Mouse (Mus musculus): ENCODE results near the gene Armc10. TPM values are rescaled to one million over a fixed set of nuclear protein-coding genes. Genes with fewer than 3 reads are reported as not detected.

Gene Armc10
- polyA plus RNA-seq, 1 experiment from 2014 or later: 77.1 TPM

GRCm38 (mm10) chr5:21658623-21659395, 13.2 kb downstream of the Armc10 start:
- Histone ChIP-seq H3K4me2 (replicated peaks; ENCODE audit: low read depth, low read length) (no peak overlapping the region), H3K9me3 (ENCODE audit: control insufficient read depth, low read length) (no peaks in the 10 kb centered on the region), H3K4me1 (ENCODE audit: control insufficient read depth, insufficient read depth, low read length) (no peaks in the 10 kb centered on the region), H3K9ac (ENCODE audit: low read depth, low read length) (0 out of 2 replicates have a peak overlapping the region, but pooled peaks have one; percentile 18), H3K4me3 (ENCODE audit: low read length) (no peak overlapping the region), H3K36me3 (ENCODE audit: control insufficient read depth, insufficient read depth, low read length) (peaks cover 56% of the 10 kb centered on the region), H3K27me3 (ENCODE audit: control insufficient read depth, insufficient read depth, low read length) (no peaks in the 10 kb centered on the region), H3K27ac (ENCODE audit: low read depth, low read length) (no peak overlapping the region)
- 50% methylated on average over 11 of the region's 11 CpGs for WGBS
- peak; percentile 84 for ATAC-seq (ENCODE audit: low FRiP score, low TSS enrichment)

- H3K4me1 ChIP-seq (ENCODE audit: control insufficient read depth, insufficient read depth, low read length): no peaks in the 10 kb centered on the region
- no peaks in the 10 kb centered on the region for H3K27me3 ChIP-seq (ENCODE audit: control insufficient read depth, insufficient read depth, low read length)
- H3K9ac ChIP-seq (ENCODE audit: low read depth, low read length): no peak overlapping the region
- H3K9me3 ChIP-seq (ENCODE audit: control insufficient read depth, low read length): no peaks in the 10 kb centered on the region
- peaks cover 54% of the 10 kb centered on the region for H3K36me3 ChIP-seq (ENCODE audit: control insufficient read depth, insufficient read depth, low read length)
- H3K27ac ChIP-seq (ENCODE audit: low read depth, low read length): no peak overlapping the region
- no peak for ATAC-seq (ENCODE audit: low FRiP score, low TSS enrichment)
- H3K4me3 ChIP-seq (ENCODE audit: low read length): no peak overlapping the region
- H3K4me2 ChIP-seq (replicated peaks; ENCODE audit: low read depth, low read length): no peak overlapping the region
- 93% methylated on average over 6 of the region's 6 CpGs for WGBS
These were observed 15.2 kb downstream of the Armc10 start for GRCm38 (mm10) chr5:21660850-21661249.

- no peaks in the 10 kb centered on the region for H3K4me1 ChIP-seq (ENCODE audit: control insufficient read depth, insufficient read depth, low read length)
- H3K27me3 ChIP-seq (ENCODE audit: control insufficient read depth, insufficient read depth, low read length): no peaks in the 10 kb centered on the region
- no peaks in the 10 kb centered on the region for H3K9me3 ChIP-seq (ENCODE audit: control insufficient read depth, low read length)
- H3K9ac ChIP-seq (ENCODE audit: low read depth, low read length): no peak overlapping the region
- no peak overlapping the region for H3K27ac ChIP-seq (ENCODE audit: low read depth, low read length)
- 96% methylated on average over 11 of the region's 11 CpGs for WGBS
- ATAC-seq (ENCODE audit: low FRiP score, low TSS enrichment): no peak
- no peak overlapping the region for H3K4me2 ChIP-seq (replicated peaks; ENCODE audit: low read depth, low read length)
- peaks cover 46% of the 10 kb centered on the region for H3K36me3 ChIP-seq (ENCODE audit: control insufficient read depth, insufficient read depth, low read length)
- H3K4me3 ChIP-seq (ENCODE audit: low read length): no peak overlapping the region
These were observed 17.5 kb downstream of the Armc10 start for GRCm38 (mm10) chr5:21663081-21663480.

GRCm38 (mm10) chr5:21667191-21668137, 21.9 kb downstream of the Armc10 start:
- H3K27ac ChIP-seq (ENCODE audit: low read depth, low read length): no peak overlapping the region
- no peak overlapping the region for H3K4me2 ChIP-seq (replicated peaks; ENCODE audit: low read depth, low read length)
- 58% methylated on average over 8 of the region's 8 CpGs for WGBS
- H3K4me1 ChIP-seq (ENCODE audit: control insufficient read depth, insufficient read depth, low read length): no peaks in the 10 kb centered on the region
- no peak overlapping the region for H3K4me3 ChIP-seq (ENCODE audit: low read length)
- no peak overlapping the region for H3K9ac ChIP-seq (ENCODE audit: low read depth, low read length)
- H3K9me3 ChIP-seq (ENCODE audit: control insufficient read depth, low read length): no peaks in the 10 kb centered on the region
- no peak for ATAC-seq (ENCODE audit: low FRiP score, low TSS enrichment)
- H3K27me3 ChIP-seq (ENCODE audit: control insufficient read depth, insufficient read depth, low read length): no peaks in the 10 kb centered on the region
- peaks cover 9% of the 10 kb centered on the region for H3K36me3 ChIP-seq (ENCODE audit: control insufficient read depth, insufficient read depth, low read length)

- H3K4me2 ChIP-seq (replicated peaks; ENCODE audit: low read depth, low read length): no peak overlapping the region
- H3K4me3 ChIP-seq (ENCODE audit: low read length): no peak overlapping the region
- H3K36me3 ChIP-seq (ENCODE audit: control insufficient read depth, insufficient read depth, low read length): no peaks in the 10 kb centered on the region
- WGBS: 77% methylated on average over 2 of the region's 2 CpGs
- no peaks in the 10 kb centered on the region for H3K9me3 ChIP-seq (ENCODE audit: control insufficient read depth, low read length)
- no peak for ATAC-seq (ENCODE audit: low FRiP score, low TSS enrichment)
- peaks cover 3% of the 10 kb centered on the region; the same call in 1 of the 2 replicates for H3K4me1 ChIP-seq (ENCODE audit: control insufficient read depth, insufficient read depth, low read length)
- no peak overlapping the region for H3K9ac ChIP-seq (ENCODE audit: low read depth, low read length)
- no peak overlapping the region for H3K27ac ChIP-seq (ENCODE audit: low read depth, low read length)
- no peaks in the 10 kb centered on the region for H3K27me3 ChIP-seq (ENCODE audit: control insufficient read depth, insufficient read depth, low read length)
These were observed 23.7 kb downstream of the Armc10 start for GRCm38 (mm10) chr5:21669307-21669706.

- Histone ChIP-seq H3K4me2 (replicated peaks; ENCODE audit: low read depth, low read length) (peak overlapping the region; percentile 23), H3K27me3 (ENCODE audit: control insufficient read depth, insufficient read depth, low read length) (no peaks in the 10 kb centered on the region), H3K9me3 (ENCODE audit: control insufficient read depth, low read length) (no peaks in the 10 kb centered on the region), H3K27ac (ENCODE audit: low read depth, low read length) (peak overlapping the region; percentile 65; the same call in 1 of the 2 replicates), H3K36me3 (ENCODE audit: control insufficient read depth, insufficient read depth, low read length) (no peaks in the 10 kb centered on the region), H3K4me3 (ENCODE audit: low read length) (peak overlapping the region; percentile 2; the same call in 1 of the 2 replicates), H3K9ac (ENCODE audit: low read depth, low read length) (no peak overlapping the region), H3K4me1 (ENCODE audit: control insufficient read depth, insufficient read depth, low read length) (peaks cover 13% of the 10 kb centered on the region)
- peak; percentile 59 for ATAC-seq (ENCODE audit: low FRiP score, low TSS enrichment)
- WGBS: 37% methylated on average over 23 of the region's 23 CpGs
These were observed 27.4 kb downstream of the Armc10 start for GRCm38 (mm10) chr5:21672812-21673635.

GRCm38 (mm10) chr5:21673742-21674141, 28.1 kb downstream of the Armc10 start:
- Histone ChIP-seq H3K36me3 (ENCODE audit: control insufficient read depth, insufficient read depth, low read length) (no peaks in the 10 kb centered on the region), H3K27me3 (ENCODE audit: control insufficient read depth, insufficient read depth, low read length) (no peaks in the 10 kb centered on the region), H3K27ac (ENCODE audit: low read depth, low read length) (peak overlapping the region; percentile 65; the same call in 1 of the 2 replicates), H3K9me3 (ENCODE audit: control insufficient read depth, low read length) (no peaks in the 10 kb centered on the region), H3K4me1 (ENCODE audit: control insufficient read depth, insufficient read depth, low read length) (peaks cover 13% of the 10 kb centered on the region), H3K4me2 (replicated peaks; ENCODE audit: low read depth, low read length) (no peak overlapping the region), H3K4me3 (ENCODE audit: low read length) (no peak overlapping the region), H3K9ac (ENCODE audit: low read depth, low read length) (no peak overlapping the region)
- WGBS: 78% methylated on average over 9 of the region's 9 CpGs
- ATAC-seq (ENCODE audit: low FRiP score, low TSS enrichment): no peak

- ATAC-seq (ENCODE audit: low FRiP score, low TSS enrichment): peak; percentile 41; the same call in 1 of the 2 replicates
- no peak overlapping the region for H3K9ac ChIP-seq (ENCODE audit: low read depth, low read length)
These were observed 29.4 kb downstream of the Armc10 start for GRCm38 (mm10) chr5:21675019-21675418.

More at GRCm38 (mm10) chr5:21675019-21675418, 29.4 kb downstream of the Armc10 start:
- no peak overlapping the region for H3K4me2 ChIP-seq (replicated peaks; ENCODE audit: low read depth, low read length)
- H3K27me3 ChIP-seq (ENCODE audit: control insufficient read depth, insufficient read depth, low read length): no peaks in the 10 kb centered on the region
- no peak overlapping the region for H3K4me3 ChIP-seq (ENCODE audit: low read length)
- peak overlapping the region; percentile 26; the same call in 1 of the 2 replicates for H3K27ac ChIP-seq (ENCODE audit: low read depth, low read length)
- WGBS: 55% methylated on average over 12 of the region's 12 CpGs
- peaks cover 13% of the 10 kb centered on the region for H3K4me1 ChIP-seq (ENCODE audit: control insufficient read depth, insufficient read depth, low read length)
- H3K36me3 ChIP-seq (ENCODE audit: control insufficient read depth, insufficient read depth, low read length): no peaks in the 10 kb centered on the region
- H3K9me3 ChIP-seq (ENCODE audit: control insufficient read depth, low read length): no peaks in the 10 kb centered on the region

Data from kidney, embryonic 14.5 days (tissue).